Mouse (Mus musculus): ENCODE data around the gene Naaa. TPM values are rescaled to one million over a fixed set of nuclear protein-coding genes. Genes with fewer than 3 reads are reported as not detected.

Naaa gene
- polyA plus RNA-seq, 1 experiment = 50.7 TPM

- Histone ChIP-seq H3K4me3 (ENCODE audit: control insufficient read depth, insufficient read depth, low read length) (no peak overlapping the region), H3K27me3 (ENCODE audit: control insufficient read depth, insufficient read depth, low read length) (no peaks in the 10 kb centered on the region), H3K36me3 (ENCODE audit: control insufficient read depth, insufficient read depth, low read length) (no peaks in the 10 kb centered on the region), H3K27ac (ENCODE audit: control insufficient read depth, insufficient read depth, low read length) (no peak overlapping the region), H3K4me1 (replicated peaks; ENCODE audit: control insufficient read depth, insufficient read depth, low read length) (0 out of 2 replicates have a peak, but pooled peaks cover 3% of the 10 kb centered on the region)
- DNase-seq = no peak
- TF ChIP-seq POLR2A (IDR thresholded peaks at IDR 0.05; ENCODE audit: control insufficient read depth, extremely low read depth, insufficient read depth, low read length, poor library complexity) (no peak), CTCF (IDR thresholded peaks at IDR 0.05; ENCODE audit: borderline replicate concordance, control insufficient read depth, extremely low read depth, insufficient read depth, low read length, poor library complexity) (no peak)
- WGBS = 93% methylated on average over 6 of the region's 6 CpGs
Observed at GRCm38 (mm10) chr5:92252031-92252430, 25.9 kb downstream of the Naaa start.

- TF ChIP-seq POLR2A (IDR thresholded peaks at IDR 0.05; ENCODE audit: control insufficient read depth, extremely low read depth, insufficient read depth, low read length, poor library complexity) (no peak), CTCF (IDR thresholded peaks at IDR 0.05; ENCODE audit: borderline replicate concordance, control insufficient read depth, extremely low read depth, insufficient read depth, low read length, poor library complexity) (no peak)
- WGBS = 84% methylated on average over 11 of the region's 11 CpGs
- no peak for DNase-seq
- Histone ChIP-seq H3K4me1 (replicated peaks; ENCODE audit: control insufficient read depth, insufficient read depth, low read length) (0 out of 2 replicates have a peak, but pooled peaks cover 10% of the 10 kb centered on the region), H3K36me3 (ENCODE audit: control insufficient read depth, insufficient read depth, low read length) (no peaks in the 10 kb centered on the region), H3K4me3 (ENCODE audit: control insufficient read depth, insufficient read depth, low read length) (no peak overlapping the region), H3K27ac (ENCODE audit: control insufficient read depth, insufficient read depth, low read length) (no peak overlapping the region), H3K27me3 (ENCODE audit: control insufficient read depth, insufficient read depth, low read length) (no peaks in the 10 kb centered on the region)
Observed at GRCm38 (mm10) chr5:92248614-92249013, 29.4 kb downstream of the Naaa start.

DNA sequence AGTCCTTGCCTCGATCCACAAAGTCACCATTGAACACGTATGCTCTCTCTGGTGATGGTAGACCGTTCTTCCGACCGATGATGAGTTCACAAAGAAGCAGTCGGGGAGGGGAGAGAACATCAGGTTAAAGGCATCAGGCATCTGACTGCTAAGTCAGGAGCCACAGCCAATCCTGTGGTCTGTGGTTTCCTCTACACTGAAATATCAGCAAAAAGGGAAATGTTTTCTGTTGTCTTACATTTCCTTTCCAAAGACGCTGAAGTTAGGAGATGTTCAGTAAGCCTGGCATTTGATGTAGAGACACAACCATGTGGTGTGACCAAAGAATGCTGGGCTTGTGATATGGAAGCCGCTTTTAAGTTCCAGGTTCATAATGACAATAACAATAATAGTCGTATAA, 32.5 kb downstream of the Naaa start:
- WGBS = 10% methylated on average over 9 of the region's 9 CpGs
- peak; percentile 64 for DNase-seq
- Histone ChIP-seq H3K4me1 (replicated peaks; ENCODE audit: control insufficient read depth, insufficient read depth, low read length) (0 out of 2 replicates have a peak, but pooled peaks cover 7% of the 10 kb centered on the region), H3K36me3 (ENCODE audit: control insufficient read depth, insufficient read depth, low read length) (no peaks in the 10 kb centered on the region), H3K27ac (ENCODE audit: control insufficient read depth, insufficient read depth, low read length) (no peak overlapping the region), H3K4me3 (ENCODE audit: control insufficient read depth, insufficient read depth, low read length) (no peak overlapping the region), H3K27me3 (ENCODE audit: control insufficient read depth, insufficient read depth, low read length) (no peaks in the 10 kb centered on the region)
- TF ChIP-seq POLR2A (IDR thresholded peaks at IDR 0.05; ENCODE audit: control insufficient read depth, extremely low read depth, insufficient read depth, low read length, poor library complexity) (no peak), CTCF (IDR thresholded peaks at IDR 0.05; ENCODE audit: borderline replicate concordance, control insufficient read depth, extremely low read depth, insufficient read depth, low read length, poor library complexity) (no peak)

DNA sequence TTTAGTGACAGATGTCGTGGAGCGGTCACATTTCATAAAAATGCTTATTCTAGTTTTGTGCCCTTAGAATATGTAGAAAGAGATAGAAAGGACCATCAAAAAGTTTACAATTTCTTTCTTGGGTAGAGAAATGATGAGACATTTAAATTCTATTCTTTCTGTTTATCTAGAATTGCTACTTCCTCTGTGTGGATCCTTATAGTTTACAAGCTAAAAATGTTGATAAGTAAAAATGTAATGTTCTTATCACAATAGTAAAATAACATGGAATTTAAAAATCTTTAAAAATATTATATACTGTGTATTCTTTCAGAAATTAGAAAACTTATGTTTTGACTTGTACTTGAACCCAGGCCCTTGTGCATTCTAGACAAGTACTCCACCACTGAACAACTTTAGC, 33.1 kb downstream of the Naaa start:
- TF ChIP-seq POLR2A (IDR thresholded peaks at IDR 0.05; ENCODE audit: control insufficient read depth, extremely low read depth, insufficient read depth, low read length, poor library complexity) (no peak), CTCF (IDR thresholded peaks at IDR 0.05; ENCODE audit: borderline replicate concordance, control insufficient read depth, extremely low read depth, insufficient read depth, low read length, poor library complexity) (no peak)
- WGBS = 88% methylated on average over 2 of the region's 2 CpGs
- no peak for DNase-seq
- no peaks in the 10 kb centered on the region for H3K27me3 ChIP-seq (ENCODE audit: control insufficient read depth, insufficient read depth, low read length)
- H3K4me1 ChIP-seq (replicated peaks; ENCODE audit: control insufficient read depth, insufficient read depth, low read length) = peaks cover 7% of the 10 kb centered on the region; the same call in 1 of the 2 replicates
- no peaks in the 10 kb centered on the region for H3K36me3 ChIP-seq (ENCODE audit: control insufficient read depth, insufficient read depth, low read length)
- H3K27ac ChIP-seq (ENCODE audit: control insufficient read depth, insufficient read depth, low read length) = no peak overlapping the region
- no peak overlapping the region for H3K4me3 ChIP-seq (ENCODE audit: control insufficient read depth, insufficient read depth, low read length)

GRCm38 (mm10) chr5:92240769-92241168, 37.2 kb downstream of the Naaa start:
- no peak for TF ChIP-seq POLR2A (IDR thresholded peaks at IDR 0.05; ENCODE audit: control insufficient read depth, extremely low read depth, insufficient read depth, low read length, poor library complexity)
- Histone ChIP-seq H3K36me3 (ENCODE audit: control insufficient read depth, insufficient read depth, low read length) (no peaks in the 10 kb centered on the region), H3K27ac (ENCODE audit: control insufficient read depth, insufficient read depth, low read length) (no peak overlapping the region), H3K4me3 (ENCODE audit: control insufficient read depth, insufficient read depth, low read length) (no peak overlapping the region), H3K4me1 (replicated peaks; ENCODE audit: control insufficient read depth, insufficient read depth, low read length) (peaks cover 11% of the 10 kb centered on the region), H3K27me3 (ENCODE audit: control insufficient read depth, insufficient read depth, low read length) (no peaks in the 10 kb centered on the region)
- WGBS = 97% methylated on average over 12 of the region's 12 CpGs
- DNase-seq = no peak

DNA sequence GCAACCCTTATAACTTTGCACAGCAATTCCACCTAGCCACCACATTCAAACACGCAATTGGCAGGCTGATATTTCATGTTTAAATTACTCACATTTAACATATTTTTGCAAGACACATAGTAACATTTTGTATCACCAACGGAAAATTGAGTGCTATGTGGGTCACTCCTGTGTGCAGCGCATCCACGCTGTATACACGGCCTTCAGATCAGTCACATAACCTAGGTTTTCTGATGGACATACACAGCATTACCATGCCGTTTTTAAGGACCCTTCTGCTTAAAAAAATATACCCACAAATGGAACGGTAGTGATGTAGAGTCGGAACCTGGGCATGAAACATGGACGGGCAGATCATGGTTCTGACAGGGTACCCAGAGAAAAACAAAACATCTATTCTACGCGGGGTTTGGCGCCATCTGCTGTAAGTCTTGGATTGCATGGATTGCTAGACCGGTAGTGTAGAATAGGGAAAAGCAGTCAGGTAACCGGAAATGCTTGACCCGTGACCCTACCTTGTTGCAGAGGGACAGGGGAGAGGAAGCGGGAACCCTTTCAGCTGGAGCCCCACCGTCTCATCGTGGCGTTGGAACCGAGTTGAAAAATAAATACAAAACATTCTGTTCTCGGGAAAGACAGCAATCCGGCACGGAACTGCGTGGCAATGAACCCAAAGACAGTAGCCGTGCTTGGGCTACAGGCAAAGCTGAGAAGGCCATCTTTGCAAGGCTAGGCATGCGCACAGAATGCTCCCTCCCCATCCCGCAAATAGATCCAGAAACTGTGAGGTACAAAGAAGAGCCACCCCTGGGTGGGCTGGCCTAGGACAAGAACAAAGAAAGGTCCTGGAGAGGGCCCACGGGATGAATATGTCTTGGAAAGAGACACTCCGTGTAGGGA, 38.4 kb downstream of the Naaa start:
- TF ChIP-seq POLR2A (IDR thresholded peaks at IDR 0.05; ENCODE audit: control insufficient read depth, extremely low read depth, insufficient read depth, low read length, poor library complexity) = no peak
- 0 out of 2 replicates have a peak, but pooled peaks have one; percentile 9 for TF ChIP-seq CTCF (IDR thresholded peaks at IDR 0.05; ENCODE audit: borderline replicate concordance, control insufficient read depth, extremely low read depth, insufficient read depth, low read length, poor library complexity)
- H3K4me3 ChIP-seq (ENCODE audit: control insufficient read depth, insufficient read depth, low read length) = no peak overlapping the region
- H3K4me1 ChIP-seq (replicated peaks; ENCODE audit: control insufficient read depth, insufficient read depth, low read length) = peaks cover 14% of the 10 kb centered on the region
- no peaks in the 10 kb centered on the region for H3K27me3 ChIP-seq (ENCODE audit: control insufficient read depth, insufficient read depth, low read length)
- peak; percentile 60 for DNase-seq
- H3K27ac ChIP-seq (ENCODE audit: control insufficient read depth, insufficient read depth, low read length) = no peak overlapping the region
- H3K36me3 ChIP-seq (ENCODE audit: control insufficient read depth, insufficient read depth, low read length) = no peaks in the 10 kb centered on the region
- whole genome bisulfite sequencing = 45% methylated on average over 29 of the region's 29 CpGs
